Mouse (Mus musculus): ENCODE results near the gene Gamt. TPM values are rescaled to one million over a fixed set of nuclear protein-coding genes. Genes with fewer than 3 reads are reported as not detected.

The Gamt gene
- 50.3 and 51.6 TPM in 2 replicates for polyA plus RNA-seq (2015; fragmentation: Nextera tagmentation; extraction: Ambion mirVana)

DNA sequence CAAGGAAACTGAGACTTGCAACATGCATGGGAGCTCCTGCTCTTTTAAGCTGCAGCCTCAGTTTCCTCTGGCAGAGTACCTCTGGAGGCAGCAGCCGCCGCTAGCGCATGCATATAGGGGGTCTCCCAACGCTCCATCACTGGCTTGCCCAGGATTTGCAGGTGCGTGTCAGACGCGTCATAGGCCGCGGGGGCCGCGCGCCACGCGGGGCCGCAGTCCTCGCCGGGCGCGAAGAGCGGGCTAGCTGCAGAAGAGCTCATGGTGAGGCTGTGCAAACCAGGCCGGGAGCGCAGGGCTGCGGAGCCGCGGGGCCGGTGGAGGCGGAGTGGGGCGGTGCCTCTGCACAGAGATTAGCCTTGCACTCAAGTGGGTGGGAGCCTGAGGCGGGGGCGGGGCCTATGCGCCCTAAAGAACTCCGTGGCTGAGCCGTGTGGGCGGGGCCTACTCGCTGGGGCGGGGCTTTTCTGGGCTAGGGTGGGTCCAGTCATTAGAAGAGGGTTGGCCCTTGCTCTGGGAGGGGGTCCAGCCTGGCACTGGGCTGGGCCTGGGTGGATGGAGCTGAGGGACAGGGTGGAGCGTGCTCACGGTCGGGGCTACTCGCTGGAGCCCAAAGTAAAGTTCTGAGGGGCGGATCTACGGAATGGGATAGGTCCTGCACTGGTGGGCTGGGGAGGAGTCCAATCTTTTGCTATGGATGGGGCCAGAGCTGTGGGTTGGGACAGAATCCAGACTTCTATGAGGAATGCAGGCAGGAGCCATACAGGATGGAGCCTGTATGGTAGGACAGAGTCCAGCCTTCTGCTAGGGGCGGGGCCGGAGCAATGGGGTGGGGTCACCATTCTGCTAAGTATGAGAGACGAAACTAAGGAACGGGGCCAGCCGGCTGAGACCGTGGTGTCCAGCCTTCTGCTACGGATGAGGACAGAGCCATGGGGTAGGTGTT is at the start of gene Gamt, which contains the start of gene Dazap1:
Gene Gamt, minus strand, starts transcription at position 371 of the 943 bp plus-strand sequence.
Gene Dazap1, plus strand, starts transcription at position 845 of the 943 bp plus-strand sequence.
- peaks cover 35% of the 10 kb centered on the region for H3K4me1 ChIP-seq (ENCODE audit: control insufficient read depth, insufficient read depth, low read length)
- ATAC-seq (replicated peaks; ENCODE audit: extremely low read depth, insufficient read depth, low FRiP score): peak; percentile 85
- H3K4me3 ChIP-seq (ENCODE audit: low read length): peak within 1 kb of the TSS; percentile 50
- H3K27me3 ChIP-seq (ENCODE audit: control insufficient read depth, insufficient read depth, low read length): no peaks in the 10 kb centered on the region
- H3K9me3 ChIP-seq (replicated peaks; ENCODE audit: control insufficient read depth, low read length): no peaks in the 10 kb centered on the region
- WGBS: under 1% methylated on average over 45 of the region's 49 CpGs
- peaks cover 26% of the 10 kb centered on the region for H3K36me3 ChIP-seq (ENCODE audit: control insufficient read depth, insufficient read depth)
- H3K9ac ChIP-seq (ENCODE audit: low read length): peak within 1 kb of the TSS; percentile 79
- H3K4me2 ChIP-seq (ENCODE audit: low read depth, low read length): peak within 1 kb of the TSS; percentile 75
- H3K27ac ChIP-seq (ENCODE audit: low read length): peak within 1 kb of the TSS; percentile 99

DNA sequence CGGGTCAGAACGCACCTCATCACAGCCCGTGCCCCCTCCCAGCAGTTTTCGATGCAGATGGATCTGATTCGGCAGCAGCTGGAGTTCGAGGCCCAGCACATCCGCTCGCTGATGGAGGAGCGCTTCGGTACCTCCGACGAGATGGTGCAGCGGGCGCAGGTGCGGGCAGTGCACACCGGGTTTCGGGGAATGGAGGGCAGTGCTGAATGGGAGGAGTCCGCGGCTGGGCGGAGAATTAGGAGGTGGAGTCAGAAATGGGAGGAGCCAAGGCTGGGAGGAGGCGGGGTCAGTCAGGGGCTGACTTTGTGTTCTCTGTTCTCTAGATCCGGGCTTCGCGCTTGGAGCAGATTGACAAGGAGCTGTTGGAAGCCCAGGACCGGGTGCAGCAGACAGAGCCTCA is 44.0 kb upstream of the Gamt start:
- Histone ChIP-seq H3K36me3 (ENCODE audit: control insufficient read depth, insufficient read depth) (no peaks in the 10 kb centered on the region), H3K4me2 (ENCODE audit: low read depth, low read length) (peak overlapping the region; percentile 15; the same call in 1 of the 2 replicates), H3K9me3 (replicated peaks; ENCODE audit: control insufficient read depth, low read length) (no peaks in the 10 kb centered on the region), H3K4me1 (ENCODE audit: control insufficient read depth, insufficient read depth, low read length) (peaks cover 3% of the 10 kb centered on the region; the same call in 1 of the 2 replicates), H3K27me3 (ENCODE audit: control insufficient read depth, insufficient read depth, low read length) (peaks cover 74% of the 10 kb centered on the region), H3K9ac (ENCODE audit: low read length) (no peak overlapping the region), H3K27ac (ENCODE audit: low read length) (no peak overlapping the region), H3K4me3 (ENCODE audit: low read length) (no peak overlapping the region)
- 10% methylated on average over 25 of the region's 25 CpGs for WGBS
- no peak for ATAC-seq (replicated peaks; ENCODE audit: extremely low read depth, insufficient read depth, low FRiP score)

DNA sequence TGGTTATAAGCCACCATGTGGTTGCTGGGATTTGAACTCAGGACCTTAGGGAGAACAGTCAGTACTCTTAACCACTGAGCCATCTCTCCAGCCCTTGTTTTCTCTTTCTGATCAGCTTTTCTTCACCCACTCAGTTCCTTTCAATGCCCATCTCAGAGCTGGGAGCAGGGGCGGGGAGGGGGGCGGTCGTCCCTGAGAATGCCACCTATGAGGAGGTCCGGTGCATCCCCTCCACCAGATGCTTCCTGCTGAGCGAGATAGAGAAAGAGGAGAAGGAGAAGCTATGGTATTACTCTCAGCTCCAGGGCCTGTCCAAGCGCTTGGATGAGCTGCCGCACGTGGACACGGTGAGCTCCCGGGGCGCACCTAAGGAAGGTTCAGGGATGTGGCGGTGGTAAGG is 43.6 kb upstream of the Gamt start:
- Histone ChIP-seq H3K27me3 (ENCODE audit: control insufficient read depth, insufficient read depth, low read length) (peaks cover 77% of the 10 kb centered on the region), H3K9ac (ENCODE audit: low read length) (no peak overlapping the region), H3K9me3 (replicated peaks; ENCODE audit: control insufficient read depth, low read length) (no peaks in the 10 kb centered on the region), H3K4me3 (ENCODE audit: low read length) (no peak overlapping the region), H3K36me3 (ENCODE audit: control insufficient read depth, insufficient read depth) (no peaks in the 10 kb centered on the region), H3K27ac (ENCODE audit: low read length) (no peak overlapping the region), H3K4me1 (ENCODE audit: control insufficient read depth, insufficient read depth, low read length) (peaks cover 3% of the 10 kb centered on the region; the same call in 1 of the 2 replicates), H3K4me2 (ENCODE audit: low read depth, low read length) (no peak overlapping the region; the same call in 1 of the 2 replicates)
- 21% methylated on average over 12 of the region's 12 CpGs for WGBS
- no peak for ATAC-seq (replicated peaks; ENCODE audit: extremely low read depth, insufficient read depth, low FRiP score)

DNA sequence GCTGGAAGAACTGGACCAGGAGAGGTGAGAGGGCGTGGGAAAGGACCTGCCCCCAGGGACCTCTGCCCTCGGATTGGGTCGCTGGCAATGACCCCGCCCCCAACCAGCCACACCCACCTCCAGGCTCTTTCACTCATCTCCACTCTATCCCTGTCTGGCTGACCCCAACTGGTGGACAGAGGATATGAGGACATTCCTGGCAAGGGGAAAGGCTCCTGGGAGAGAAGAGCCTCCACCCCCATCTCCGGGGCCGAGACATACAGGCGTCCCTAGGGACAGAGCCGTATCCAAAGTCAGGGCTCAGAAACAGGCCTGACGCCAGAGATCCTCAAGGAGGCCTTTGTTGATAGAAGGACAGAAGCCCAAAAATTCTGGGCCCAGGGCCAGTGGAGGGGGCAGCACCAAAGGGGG is 41.7 kb upstream of the Gamt start:
- Histone ChIP-seq H3K4me2 (ENCODE audit: low read depth, low read length) (peak overlapping the region; percentile 4; the same call in 1 of the 2 replicates), H3K27ac (ENCODE audit: low read length) (no peak overlapping the region; the same call in 1 of the 2 replicates), H3K9me3 (replicated peaks; ENCODE audit: control insufficient read depth, low read length) (no peaks in the 10 kb centered on the region), H3K4me3 (ENCODE audit: low read length) (no peak overlapping the region), H3K27me3 (ENCODE audit: control insufficient read depth, insufficient read depth, low read length) (peaks cover 86% of the 10 kb centered on the region), H3K9ac (ENCODE audit: low read length) (no peak overlapping the region), H3K4me1 (ENCODE audit: control insufficient read depth, insufficient read depth, low read length) (peaks cover 3% of the 10 kb centered on the region; the same call in 1 of the 2 replicates), H3K36me3 (ENCODE audit: control insufficient read depth, insufficient read depth) (no peaks in the 10 kb centered on the region)
- WGBS: 9% methylated on average over 9 of the region's 9 CpGs
- ATAC-seq (replicated peaks; ENCODE audit: extremely low read depth, insufficient read depth, low FRiP score): peak; percentile 57

DNA sequence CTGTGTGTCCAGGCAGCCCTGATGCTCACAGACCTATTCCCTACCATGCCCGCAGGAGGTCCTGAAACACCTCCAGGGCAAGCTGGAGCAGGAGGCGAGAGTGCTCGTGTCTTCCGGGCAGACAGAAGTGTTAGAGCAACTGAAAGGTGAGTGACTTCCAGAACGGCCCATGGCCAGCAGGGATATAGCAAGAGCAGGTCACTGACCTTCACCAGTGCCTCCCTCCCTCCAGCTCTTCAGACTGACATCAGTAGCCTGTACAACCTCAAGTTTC is 41.2 kb upstream of the Gamt start:
- H3K27ac ChIP-seq (ENCODE audit: low read length): no peak overlapping the region; the same call in 1 of the 2 replicates
- no peak overlapping the region; the same call in 1 of the 2 replicates for H3K4me2 ChIP-seq (ENCODE audit: low read depth, low read length)
- no peak overlapping the region for H3K9ac ChIP-seq (ENCODE audit: low read length)
- H3K4me3 ChIP-seq (ENCODE audit: low read length): no peak overlapping the region
- no peaks in the 10 kb centered on the region for H3K36me3 ChIP-seq (ENCODE audit: control insufficient read depth, insufficient read depth)
- H3K27me3 ChIP-seq (ENCODE audit: control insufficient read depth, insufficient read depth, low read length): peaks cover 86% of the 10 kb centered on the region
- no peaks in the 10 kb centered on the region for H3K9me3 ChIP-seq (replicated peaks; ENCODE audit: control insufficient read depth, low read length)
- 51% methylated on average over 5 of the region's 5 CpGs for WGBS
- no peak for ATAC-seq (replicated peaks; ENCODE audit: extremely low read depth, insufficient read depth, low FRiP score)
- peaks cover 3% of the 10 kb centered on the region; the same call in 1 of the 2 replicates for H3K4me1 ChIP-seq (ENCODE audit: control insufficient read depth, insufficient read depth, low read length)

DNA sequence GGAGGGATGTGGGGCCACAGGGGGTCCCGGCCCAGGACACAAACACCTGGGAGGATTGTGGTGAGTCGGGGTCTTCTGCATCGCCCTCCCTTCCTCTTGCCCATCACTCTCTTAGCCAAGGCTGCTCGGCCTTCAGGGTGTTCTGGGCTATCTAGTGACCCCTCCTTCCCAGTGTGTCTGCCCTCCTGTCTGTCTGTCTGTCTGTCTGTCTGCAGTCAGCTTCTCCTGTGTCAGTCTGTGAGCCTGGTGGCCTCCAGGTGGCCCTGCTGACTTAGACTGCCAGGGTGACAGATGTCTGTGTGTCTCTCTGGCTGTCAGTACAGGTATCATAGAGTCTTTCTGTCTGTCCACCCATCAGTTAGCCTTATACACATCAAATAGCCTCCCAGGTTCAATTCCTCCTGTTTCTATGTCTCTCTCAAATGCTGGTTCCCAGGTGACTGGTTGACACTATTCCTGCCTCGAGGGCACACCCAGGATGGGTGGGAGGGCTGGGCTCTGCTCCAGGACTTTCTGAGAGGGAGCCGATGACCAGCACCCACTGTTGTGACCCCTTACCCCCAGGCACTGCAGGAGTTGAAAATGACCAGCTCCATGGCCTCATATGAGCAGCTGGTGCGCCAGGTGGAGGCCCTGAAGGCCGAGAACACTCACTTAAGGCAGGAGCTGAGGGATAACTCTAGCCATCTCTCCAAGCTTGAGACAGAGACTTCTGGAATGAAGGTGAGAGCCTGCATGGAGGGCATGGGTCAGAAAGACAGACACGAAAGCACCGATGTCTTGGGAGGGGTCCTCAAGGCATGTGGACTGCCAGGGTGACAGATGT is 40.7 kb upstream of the Gamt start:
- Histone ChIP-seq H3K36me3 (ENCODE audit: control insufficient read depth, insufficient read depth) (no peaks in the 10 kb centered on the region), H3K9ac (ENCODE audit: low read length) (no peak overlapping the region), H3K4me2 (ENCODE audit: low read depth, low read length) (no peak overlapping the region), H3K4me1 (ENCODE audit: control insufficient read depth, insufficient read depth, low read length) (peaks cover 3% of the 10 kb centered on the region; the same call in 1 of the 2 replicates), H3K4me3 (ENCODE audit: low read length) (no peak overlapping the region), H3K27ac (ENCODE audit: low read length) (no peak overlapping the region), H3K27me3 (ENCODE audit: control insufficient read depth, insufficient read depth, low read length) (peaks cover 80% of the 10 kb centered on the region), H3K9me3 (replicated peaks; ENCODE audit: control insufficient read depth, low read length) (no peaks in the 10 kb centered on the region)
- WGBS: 71% methylated on average over 10 of the region's 10 CpGs
- no peak for ATAC-seq (replicated peaks; ENCODE audit: extremely low read depth, insufficient read depth, low FRiP score)

DNA sequence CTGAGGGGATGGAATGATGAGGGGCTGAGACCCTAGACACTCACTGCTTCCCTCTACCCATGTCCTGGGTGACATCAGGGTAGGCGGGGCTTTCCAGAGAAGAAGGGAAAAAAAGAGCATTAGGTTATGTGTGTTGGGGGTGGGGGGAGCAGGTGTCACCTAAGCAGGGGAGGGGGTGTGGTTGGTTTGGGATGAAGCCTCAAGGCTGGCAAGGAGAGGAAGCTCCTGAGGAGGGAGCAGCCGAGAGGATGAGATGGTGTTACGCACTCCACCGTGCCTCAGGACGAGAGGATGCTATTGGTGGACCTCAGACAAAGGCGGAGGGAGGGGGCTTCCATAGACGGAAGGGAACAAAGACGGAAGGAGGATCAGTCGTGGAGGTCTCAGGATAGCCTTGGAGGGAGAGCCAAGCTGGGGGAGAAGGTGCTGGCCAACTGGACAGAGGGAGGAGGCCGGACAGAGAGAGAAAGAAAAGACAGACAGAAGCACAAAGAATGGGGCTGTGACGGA is 39.9 kb upstream of the Gamt start:
- WGBS: 37% methylated on average over 11 of the region's 11 CpGs
- no peak overlapping the region for H3K4me2 ChIP-seq (ENCODE audit: low read depth, low read length)
- H3K36me3 ChIP-seq (ENCODE audit: control insufficient read depth, insufficient read depth): no peaks in the 10 kb centered on the region
- no peak overlapping the region for H3K27ac ChIP-seq (ENCODE audit: low read length)
- H3K4me3 ChIP-seq (ENCODE audit: low read length): no peak overlapping the region
- peaks cover 6% of the 10 kb centered on the region; the same call in 1 of the 2 replicates for H3K4me1 ChIP-seq (ENCODE audit: control insufficient read depth, insufficient read depth, low read length)
- no peak for ATAC-seq (replicated peaks; ENCODE audit: extremely low read depth, insufficient read depth, low FRiP score)
- peaks cover 74% of the 10 kb centered on the region for H3K27me3 ChIP-seq (ENCODE audit: control insufficient read depth, insufficient read depth, low read length)
- no peaks in the 10 kb centered on the region for H3K9me3 ChIP-seq (replicated peaks; ENCODE audit: control insufficient read depth, low read length)
- H3K9ac ChIP-seq (ENCODE audit: low read length): no peak overlapping the region

DNA sequence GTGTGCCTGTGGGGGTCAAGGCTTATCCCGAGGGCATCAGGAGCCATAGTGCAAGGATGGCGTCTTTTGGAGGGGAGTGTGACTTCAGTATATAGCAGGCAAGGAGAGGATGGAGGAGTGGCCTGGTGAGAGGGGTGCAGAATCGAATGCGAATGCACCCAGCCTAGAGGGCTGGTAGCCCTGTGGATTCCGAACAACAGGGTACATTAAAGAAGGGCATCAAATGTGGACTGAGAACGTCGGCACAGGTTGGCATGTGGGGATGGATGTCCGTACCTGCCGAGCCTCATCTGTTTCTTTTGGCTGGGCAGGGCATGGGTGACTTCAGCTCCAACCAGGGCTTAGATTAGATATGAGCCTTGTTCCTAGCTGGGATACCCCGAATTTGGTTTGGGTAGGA is 39.0 kb upstream of the Gamt start:
- H3K4me3 ChIP-seq (ENCODE audit: low read length): no peak overlapping the region
- H3K27me3 ChIP-seq (ENCODE audit: control insufficient read depth, insufficient read depth, low read length): peaks cover 66% of the 10 kb centered on the region
- 53% methylated on average over 10 of the region's 10 CpGs for WGBS
- H3K9me3 ChIP-seq (replicated peaks; ENCODE audit: control insufficient read depth, low read length): no peaks in the 10 kb centered on the region
- no peak overlapping the region for H3K27ac ChIP-seq (ENCODE audit: low read length)
- no peak overlapping the region for H3K9ac ChIP-seq (ENCODE audit: low read length)
- no peak overlapping the region for H3K4me2 ChIP-seq (ENCODE audit: low read depth, low read length)
- H3K4me1 ChIP-seq (ENCODE audit: control insufficient read depth, insufficient read depth, low read length): peaks cover 10% of the 10 kb centered on the region; the same call in 1 of the 2 replicates
- no peaks in the 10 kb centered on the region for H3K36me3 ChIP-seq (ENCODE audit: control insufficient read depth, insufficient read depth)
- no peak for ATAC-seq (replicated peaks; ENCODE audit: extremely low read depth, insufficient read depth, low FRiP score)
